Mouse (Mus musculus): Measurements from ENCODE around the gene Gm6904. TPM values are rescaled to one million over a fixed set of nuclear protein-coding genes. Genes with fewer than 3 reads are reported as not detected.
A peak's percentile ranks its signal among the peaks of the same experiment; 100 is the strongest.
"Not testable (repeated sequence)": the region's sequence is repeated elsewhere in the genome, so short reads cannot be mapped to it uniquely, and the experiment has no call there.

Gm6904 gene
- not detected for total RNA-seq (2021)
- long read RNA-seq, experiment 1: 0 reads
- long read RNA-seq, experiment 2: 0 reads

DNA sequence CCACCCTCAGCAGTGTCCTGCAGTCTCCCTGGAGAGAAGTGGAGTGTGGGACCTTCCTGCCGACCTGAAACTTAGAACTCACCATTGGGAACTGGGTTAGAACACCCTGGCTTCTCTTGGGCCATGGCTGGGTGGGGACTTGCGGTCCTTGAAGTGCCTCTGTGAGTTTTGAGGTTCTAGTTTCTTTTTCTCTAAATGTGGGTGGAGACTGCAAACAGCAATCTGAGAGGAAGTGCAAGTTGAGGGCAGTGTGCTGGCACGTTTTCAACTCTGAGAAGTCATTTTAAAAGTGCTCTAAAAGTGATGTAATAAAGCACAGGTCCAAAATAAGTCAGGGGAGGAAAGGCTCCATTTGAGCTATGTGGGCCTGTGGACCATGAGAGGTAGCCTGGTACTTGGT is at the start of gene Gm6904:
Gene Gm6904 (minus strand): TSS at position 161 of the 400 bp plus-strand sequence.
- intact Hi-C loops (cut with DNase I): no loop called here
- peak in 1 of 2 experiments; percentile 3 for DNase-seq

- DNase-seq: peak in 1 of 2 experiments; percentile 1
These were observed 37.4 kb upstream of the Gm6904 start, which contains the start of gene Phf11a for GRCm38 (mm10) chr14:59297391-59297790. TSS of gene Phf11a (minus strand) at chr14:59297522.

GRCm38 (mm10) chr14:59291769-59292168 is 31.8 kb upstream of the Gm6904 start:
- DNase-seq; intact Hi-C loops (cut with DNase I): not testable (repeated sequence)

More at GRCm38 (mm10) chr14:59297391-59297790, 37.4 kb upstream of the Gm6904 start, which contains the start of gene Phf11a:
- intact Hi-C loops (cut with DNase I): not testable (repeated sequence)

DNA sequence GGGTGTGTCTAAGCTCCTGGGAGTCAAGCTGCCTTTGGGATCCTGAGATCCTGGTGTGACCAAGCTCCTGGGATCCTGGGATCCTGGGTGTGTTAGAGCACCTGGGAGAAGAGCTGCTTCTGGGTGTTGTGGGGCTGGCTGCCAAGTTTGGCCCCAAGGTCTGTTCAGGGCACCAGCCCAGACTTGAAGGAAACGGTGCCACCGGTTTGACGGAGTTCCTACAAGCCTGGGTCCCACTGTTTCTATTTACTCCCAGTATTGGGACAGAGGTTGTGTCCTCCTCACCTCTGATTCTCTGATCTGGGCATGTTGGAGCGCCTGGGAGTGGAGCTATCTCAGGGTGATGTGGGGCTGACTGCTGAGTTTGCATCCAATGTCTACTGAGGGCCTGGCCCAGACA is 14.9 kb upstream of the Gm6904 start:
- DNase-seq; intact Hi-C loops (cut with DNase I): not testable (repeated sequence)

- DNase-seq; intact Hi-C loops (cut with DNase I): not testable (repeated sequence)
These were observed 4.2 kb downstream of the Gm6904 start for GRCm38 (mm10) chr14:59255861-59256260.

DNA sequence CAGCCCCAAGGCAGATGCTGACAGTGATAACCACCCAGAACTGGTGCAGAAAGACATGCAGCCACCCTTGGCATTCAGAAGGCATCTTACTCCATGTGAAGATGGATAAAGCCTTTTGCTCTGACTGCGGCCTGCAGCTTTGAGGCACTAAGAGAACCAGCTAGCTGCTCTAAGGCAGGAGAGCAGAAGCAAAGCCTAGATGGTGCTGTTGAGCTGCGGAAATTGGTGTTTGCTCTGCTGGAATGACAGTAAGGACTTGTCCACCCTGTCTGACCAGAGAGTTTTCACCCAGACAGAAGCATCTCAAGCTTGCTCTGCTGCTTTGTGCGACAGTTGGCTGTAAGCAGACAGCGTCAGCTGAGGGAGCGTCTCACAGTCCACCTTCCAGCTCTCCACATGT is 9.7 kb downstream of the Gm6904 start:
- intact Hi-C loops (cut with DNase I): not testable (repeated sequence)
- DNase-seq: peak in 1 of 2 experiments; percentile 6

GRCm38 (mm10) chr14:59233635-59234034 is 26.4 kb downstream of the Gm6904 start:
- intact Hi-C loops (cut with DNase I): no loop called here
- DNase-seq: no peak

DNA sequence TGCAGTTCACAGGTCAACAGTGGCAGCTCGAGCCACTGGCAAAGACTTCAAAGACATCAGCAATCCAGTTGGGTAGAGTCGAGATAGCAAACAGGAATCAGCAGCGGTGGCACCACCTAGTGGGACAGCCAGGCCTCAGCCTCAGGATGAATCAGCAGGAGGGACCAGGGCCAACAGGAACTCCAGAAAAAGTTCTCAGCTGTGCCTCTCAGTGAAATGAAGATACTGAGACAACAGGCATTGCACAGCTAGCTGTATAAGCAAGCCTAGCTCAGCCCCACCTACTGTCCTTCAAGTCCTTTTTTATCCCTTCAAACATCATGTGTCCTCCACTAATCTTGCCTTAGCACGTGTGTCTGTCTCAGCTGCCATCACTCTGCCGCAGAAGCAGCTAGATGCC is 28.0 kb downstream of the Gm6904 start:
- peak in 1 of 2 experiments; percentile 14 for DNase-seq
- intact Hi-C loops (cut with DNase I): no loop called here

GRCm38 (mm10) chr14:59230331-59230966 is 29.6 kb downstream of the Gm6904 start:
- DNase-seq: no peak
- intact Hi-C loops (cut with DNase I): no loop called here

DNA sequence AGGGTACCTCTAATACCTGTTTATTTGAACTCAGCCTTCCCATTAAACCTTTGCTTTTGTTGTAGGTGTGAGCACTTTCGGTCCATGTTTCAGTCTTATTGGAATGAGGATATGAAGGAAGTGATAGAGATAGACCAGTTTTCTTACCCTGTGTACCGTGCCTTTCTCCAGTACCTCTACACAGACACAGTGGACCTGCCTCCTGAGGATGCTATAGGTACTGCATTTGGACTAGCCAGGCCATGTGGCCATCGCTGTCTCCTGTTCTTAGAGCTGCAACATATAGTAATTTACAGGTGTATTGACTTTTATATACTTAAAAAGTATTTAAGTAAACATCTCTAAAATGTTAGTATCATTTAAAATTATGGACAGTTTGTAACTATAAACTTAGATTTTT is 30.2 kb downstream of the Gm6904 start:
- DNase-seq: no peak
- intact Hi-C loops (cut with DNase I): no loop called here

DNA sequence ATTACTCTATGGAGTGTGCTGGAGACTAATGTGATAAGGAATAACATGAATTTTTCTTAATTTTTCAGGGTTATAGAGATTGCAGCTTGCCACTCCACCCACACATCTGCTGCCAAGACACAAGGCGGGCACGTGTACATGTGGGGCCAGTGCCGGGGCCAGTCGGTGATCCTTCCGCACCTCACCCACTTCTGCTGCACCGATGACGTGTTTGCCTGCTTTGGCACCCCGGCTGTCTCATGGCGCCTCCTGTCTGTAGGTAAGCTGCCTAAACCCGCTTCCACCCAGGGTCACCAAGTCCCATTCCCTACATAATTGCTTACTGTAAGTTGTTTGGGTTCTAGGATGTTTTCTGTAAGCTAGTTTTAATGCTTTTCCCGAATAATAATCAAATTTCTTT is 33.8 kb downstream of the Gm6904 start:
- DNase-seq: no peak
- intact Hi-C loops (cut with DNase I): no loop called here

GRCm38 (mm10) chr14:59219241-59219640 is 40.8 kb downstream of the Gm6904 start:
- intact Hi-C loops (cut with DNase I): no loop called here
- DNase-seq: peak in 1 of 2 experiments; percentile 25

DNA sequence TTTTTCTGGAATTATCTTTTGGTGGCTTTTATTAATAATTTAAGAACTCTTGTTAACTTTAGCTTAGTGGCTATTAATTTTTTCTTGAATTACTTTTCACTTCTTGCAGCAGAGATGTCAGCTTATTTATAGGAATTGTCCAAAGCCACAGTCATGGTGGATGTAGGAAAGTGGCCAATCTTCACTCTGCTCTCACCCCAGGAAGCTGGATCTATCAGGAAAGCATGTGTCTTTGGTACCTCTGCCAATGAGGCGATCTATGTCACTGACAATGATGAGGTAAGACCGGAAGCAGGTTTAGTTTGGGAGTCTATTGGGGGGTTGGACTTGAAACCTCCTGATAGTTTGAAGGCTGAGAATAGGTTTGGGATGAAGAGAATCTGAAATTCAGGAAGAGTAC is 50.2 kb downstream of the Gm6904 start:
- DNase-seq: no peak
- intact Hi-C loops (cut with DNase I): no loop called here

DNA sequence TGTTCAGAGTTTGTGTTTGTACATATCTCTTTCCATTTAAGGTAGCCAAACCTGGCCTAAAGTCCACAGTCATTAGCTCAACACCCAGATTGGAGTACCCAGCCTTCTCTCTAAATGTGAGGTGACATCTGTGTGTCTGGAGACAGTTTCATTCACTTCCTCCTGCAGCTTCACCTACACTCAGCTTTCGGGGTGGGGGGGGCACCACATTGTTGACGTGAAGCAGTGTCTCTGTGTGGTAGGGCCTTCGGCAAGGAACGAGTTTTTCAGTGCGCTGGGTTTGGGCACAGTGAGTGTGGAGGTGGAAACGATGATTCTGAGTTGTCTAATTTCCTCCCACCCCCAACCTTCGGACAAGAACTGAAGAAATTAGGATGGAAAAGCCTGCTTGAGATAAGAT is 51.0 kb downstream of the Gm6904 start:
- no peak for DNase-seq
- intact Hi-C loops (cut with DNase I): no loop called here

DNA sequence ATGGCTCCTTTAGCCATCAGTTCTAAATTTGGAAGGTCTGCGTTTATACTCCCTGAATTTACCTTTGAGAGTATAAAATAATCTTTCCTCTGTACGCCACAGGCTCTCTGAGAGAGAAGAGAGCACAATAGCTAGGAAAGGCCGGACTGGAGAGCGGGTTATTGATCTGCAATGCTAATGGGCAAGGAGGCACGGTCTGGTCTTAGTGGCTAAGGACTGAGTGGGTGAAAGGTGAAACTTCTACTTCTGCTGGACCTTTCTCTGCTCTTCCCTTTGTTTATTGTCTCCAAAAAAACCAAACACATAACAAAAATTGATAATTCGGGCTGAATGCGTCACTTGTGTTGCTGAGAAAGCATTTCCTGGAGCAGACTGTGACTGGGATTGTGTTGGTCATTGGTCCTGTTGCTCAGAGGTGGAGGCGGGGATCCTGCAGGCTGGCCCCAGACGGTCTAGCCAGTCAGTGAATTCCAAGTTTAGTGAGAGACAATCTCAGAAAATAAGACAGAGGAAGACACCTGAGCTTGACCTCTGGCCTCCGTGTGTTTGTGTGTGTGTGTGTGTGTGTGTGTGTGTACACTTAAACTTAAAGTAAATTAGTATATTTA is 53.9 kb downstream of the Gm6904 start:
- intact Hi-C loops (cut with DNase I): no loop called here
- DNase-seq: no peak

DNA sequence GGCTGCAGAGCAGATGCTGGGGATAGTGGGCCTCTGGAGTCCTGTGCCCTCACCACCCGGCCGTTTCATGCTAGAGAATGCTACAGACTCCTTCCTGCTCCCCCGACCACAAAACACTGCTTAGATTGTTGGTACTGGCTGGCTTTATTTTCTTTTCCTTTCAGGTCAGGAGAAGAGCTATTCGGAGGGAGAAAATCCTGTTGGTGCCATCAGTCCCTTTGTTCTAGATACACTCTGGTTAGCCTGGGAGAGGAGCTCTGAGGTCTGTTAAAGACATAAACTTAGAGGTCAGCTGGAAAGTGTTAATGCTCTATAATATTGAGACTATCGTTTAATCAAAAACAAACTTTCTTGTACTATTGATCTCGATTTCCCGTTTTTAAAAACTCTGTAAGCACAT is 54.6 kb downstream of the Gm6904 start:
- intact Hi-C loops (cut with DNase I): no loop called here
- no peak for DNase-seq

DNA sequence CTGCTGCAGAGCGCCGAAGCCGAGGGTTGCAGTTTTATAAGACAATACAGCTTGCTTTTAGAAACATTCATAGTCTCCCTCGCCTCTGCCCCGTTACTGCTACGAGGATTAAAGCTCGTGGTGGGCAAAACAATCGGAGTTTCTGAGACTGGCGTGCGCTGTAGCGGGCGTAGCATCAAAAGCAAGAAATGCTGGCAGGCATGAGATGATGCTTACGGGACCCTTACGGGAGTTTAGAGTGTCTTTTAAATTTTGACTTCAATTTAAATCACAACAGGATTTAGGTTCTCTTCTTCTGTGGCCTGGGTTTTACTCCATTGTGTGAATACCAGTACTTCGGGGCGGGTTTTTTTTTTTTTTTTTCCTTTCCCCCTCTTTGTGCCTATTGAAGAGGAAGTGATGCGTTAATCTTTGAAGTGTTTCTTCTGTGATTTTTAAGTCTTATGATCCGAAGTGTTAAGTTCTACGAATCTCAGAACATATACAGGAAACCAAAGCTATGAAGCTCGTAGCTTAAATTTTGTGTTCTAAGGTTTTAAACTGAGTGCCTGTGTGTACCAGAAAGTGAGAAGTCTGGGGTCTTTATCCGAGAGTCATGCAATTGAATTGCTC is 58.3 kb downstream of the Gm6904 start:
- DNase-seq: no peak
- intact Hi-C loops (cut with DNase I): no loop called here

- intact Hi-C loops (cut with DNase I): no loop called here
- DNase-seq: peak; percentile 94
These were observed 59.1 kb downstream of the Gm6904 start, which contains the start of gene Rcbtb1 for GRCm38 (mm10) chr14:59200711-59201603. TSS of gene Rcbtb1 (plus strand) at chr14:59201209.
